Mouse (Mus musculus) cerebellum, postnatal 25 days (tissue): ENCODE measurements at regions not wholly inside any gene's neighbourhood (a gene's known extent, or its start where the extent isn't known, plus 50 kb on each side); places are given as distances from the start of the nearest gene placed in this dataset.
A peak's percentile ranks its signal among the peaks of the same experiment; 100 is the strongest.

Experiments
- DNase-seq, 2 experiments: peaks; one replicate each; pipeline ENCODE4 v3.0.0; 2021; ENCODE audit warnings: mixed read lengths in 2 of 2

GRCm38 (mm10) chr12:16261465-16261864 lies 349.3 kb downstream of the Lpin1 start:
- no peak for DNase-seq

- DNase-seq = no peak
Measured at GRCm38 (mm10) chr12:16260981-16261380, 349.8 kb downstream of the Lpin1 start.

DNA sequence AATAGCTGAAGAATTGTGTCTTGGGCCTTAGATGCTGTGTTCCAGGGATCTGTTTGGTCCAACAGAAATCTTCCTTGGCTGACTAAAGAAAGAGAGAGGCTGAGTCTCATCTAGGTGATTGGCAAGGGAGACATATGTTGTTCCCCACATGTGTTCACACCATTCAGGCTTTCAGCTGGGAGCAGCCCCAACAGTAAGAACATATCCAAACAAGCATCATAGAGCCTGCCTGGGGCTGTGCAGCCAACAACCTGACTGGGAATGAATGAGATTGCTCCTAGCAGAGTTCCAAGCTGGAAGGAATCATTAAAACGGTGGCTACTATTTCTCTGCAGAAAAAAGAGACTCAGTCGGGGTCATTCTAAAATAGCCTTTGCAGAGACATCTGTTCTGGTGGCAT lies 350.3 kb downstream of the Lpin1 start:
- DNase-seq = no peak

- DNase-seq = no peak
Measured at GRCm38 (mm10) chr12:16250621-16251020, 360.1 kb downstream of the Lpin1 start.

DNA sequence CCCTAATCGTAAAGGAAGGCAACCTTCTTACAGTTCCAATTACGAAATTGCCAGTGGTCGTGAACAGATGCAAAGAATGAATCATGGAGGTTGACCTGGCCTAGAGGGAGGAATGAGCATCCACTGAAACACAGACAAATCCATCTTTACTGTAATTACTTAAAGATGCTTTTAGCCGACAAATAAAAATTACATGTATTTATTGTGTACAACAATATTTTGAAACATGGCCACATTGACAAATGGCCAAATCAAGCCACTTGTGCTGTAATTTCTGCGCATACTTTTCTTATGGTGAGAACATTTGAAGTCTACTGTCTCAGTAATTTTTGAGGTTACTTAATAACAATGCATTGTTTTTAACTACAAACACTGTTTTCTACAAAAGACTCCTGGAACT lies 360.7 kb downstream of the Lpin1 start:
- DNase-seq = no peak

- DNase-seq = no peak
Measured at GRCm38 (mm10) chr12:16239792-16240191, 371.0 kb downstream of the Lpin1 start.

GRCm38 (mm10) chr12:16237498-16237897 lies 373.3 kb downstream of the Lpin1 start:
- DNase-seq = peak; percentile 73 to 80

- no peak for DNase-seq
Measured at GRCm38 (mm10) chr12:16233559-16233958, 377.2 kb downstream of the Lpin1 start.

DNA sequence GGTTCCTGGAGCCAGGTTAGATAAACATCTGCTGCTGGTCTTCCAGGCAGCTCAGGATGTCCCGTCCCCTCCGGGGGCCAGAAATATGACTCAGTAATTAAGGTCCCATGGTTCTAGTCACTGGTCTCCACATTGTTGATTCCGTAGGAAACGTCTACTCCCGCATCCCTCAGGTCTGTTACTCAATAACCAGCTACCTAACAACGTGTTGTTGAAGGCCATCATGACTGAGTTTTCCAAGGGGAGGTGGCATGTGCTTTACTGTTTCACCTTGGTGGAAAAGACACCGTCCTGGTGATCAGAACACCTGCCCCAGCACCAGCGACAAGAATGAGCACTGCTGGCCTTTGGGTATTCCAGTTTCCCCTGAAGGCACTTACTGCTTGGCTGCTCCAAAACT lies 377.9 kb downstream of the Lpin1 start:
- no peak for DNase-seq

- peak in 1 of 2 experiments; percentile 28 for DNase-seq
Measured at GRCm38 (mm10) chr12:16232051-16232450, 378.7 kb downstream of the Lpin1 start.

DNA sequence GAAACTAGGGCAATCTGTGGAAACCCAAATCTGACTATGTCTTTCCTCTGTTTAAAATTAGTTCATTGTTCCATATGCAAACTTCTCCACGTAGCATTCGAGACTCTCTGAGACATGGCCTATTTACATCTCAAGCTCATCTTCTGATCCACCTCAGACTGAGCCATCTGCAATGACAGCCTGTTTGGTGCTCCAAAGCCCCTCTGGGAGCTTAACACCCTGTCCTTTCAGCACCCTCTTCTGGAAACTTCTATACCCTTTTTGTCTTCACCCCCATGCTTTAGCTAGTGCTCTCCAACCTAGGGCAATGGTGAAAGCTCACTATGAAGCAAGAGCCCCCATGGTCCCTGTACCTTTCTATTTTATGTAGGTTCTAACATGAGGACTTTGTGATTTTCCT lies 379.7 kb downstream of the Lpin1 start:
- DNase-seq = no peak

- DNase-seq = no peak
Measured at GRCm38 (mm10) chr12:16225428-16225827, 385.3 kb downstream of the Lpin1 start.

DNA sequence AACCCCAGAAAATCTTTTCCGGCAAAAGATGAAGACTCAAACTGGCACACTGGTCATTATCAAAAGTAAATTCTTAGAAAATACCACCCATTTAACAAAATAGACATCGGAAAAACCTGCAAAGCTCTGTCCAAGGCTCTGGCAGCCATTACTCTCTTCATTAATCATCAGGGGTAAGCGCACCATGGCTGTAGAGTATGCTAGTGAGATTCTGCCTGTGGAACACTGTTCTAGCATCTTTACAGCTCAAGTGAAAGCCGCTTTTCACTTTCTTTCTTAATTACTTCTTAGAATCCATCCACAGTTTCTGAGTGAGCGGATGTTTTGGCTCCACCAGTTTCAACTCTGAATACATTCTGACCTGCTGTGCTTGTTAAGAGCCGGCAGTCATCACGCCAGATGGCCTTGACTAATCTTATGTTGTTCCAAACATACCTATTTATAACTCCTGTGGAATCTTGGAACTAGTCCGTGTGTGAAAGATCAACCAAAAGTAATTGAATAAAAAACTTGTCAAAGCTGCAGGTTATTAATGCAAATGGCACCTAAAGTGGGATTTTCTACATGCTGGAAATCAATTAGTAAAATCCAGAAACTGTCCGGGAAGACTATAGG lies 387.8 kb downstream of the Lpin1 start:
- peak; percentile 36 to 59 for DNase-seq

- no peak for DNase-seq
Measured at GRCm38 (mm10) chr12:16222205-16222604, 388.6 kb downstream of the Lpin1 start.

DNA sequence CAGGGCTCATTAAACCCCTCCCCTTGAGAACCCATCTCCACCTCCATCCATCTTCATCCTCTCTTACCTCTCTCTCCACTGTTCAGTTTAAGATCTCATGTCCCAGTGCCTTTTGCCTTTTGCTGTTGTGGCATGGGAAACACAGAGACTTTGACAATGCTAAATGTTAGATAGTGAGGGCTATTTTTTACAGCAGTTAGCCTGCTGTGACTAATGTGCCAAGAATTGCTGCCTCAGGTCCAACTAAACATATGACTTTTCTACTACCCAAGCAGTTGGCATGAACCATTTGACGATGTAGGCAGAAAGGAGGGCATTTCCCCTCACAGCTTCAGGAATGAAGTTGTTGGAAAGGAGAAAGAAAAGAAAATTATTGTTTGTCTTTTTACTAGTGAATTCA lies 389.6 kb downstream of the Lpin1 start:
- no peak for DNase-seq

- DNase-seq = no peak
Measured at GRCm38 (mm10) chr12:16220561-16220960, 390.2 kb downstream of the Lpin1 start.

- no peak for DNase-seq
Measured at GRCm38 (mm10) chr12:16218906-16219305, 391.9 kb downstream of the Lpin1 start.

GRCm38 (mm10) chr12:16210553-16210952 lies 393.8 kb upstream of the Trib2 start:
- DNase-seq = no peak

GRCm38 (mm10) chr12:16210111-16210510 lies 393.4 kb upstream of the Trib2 start:
- no peak for DNase-seq

DNA sequence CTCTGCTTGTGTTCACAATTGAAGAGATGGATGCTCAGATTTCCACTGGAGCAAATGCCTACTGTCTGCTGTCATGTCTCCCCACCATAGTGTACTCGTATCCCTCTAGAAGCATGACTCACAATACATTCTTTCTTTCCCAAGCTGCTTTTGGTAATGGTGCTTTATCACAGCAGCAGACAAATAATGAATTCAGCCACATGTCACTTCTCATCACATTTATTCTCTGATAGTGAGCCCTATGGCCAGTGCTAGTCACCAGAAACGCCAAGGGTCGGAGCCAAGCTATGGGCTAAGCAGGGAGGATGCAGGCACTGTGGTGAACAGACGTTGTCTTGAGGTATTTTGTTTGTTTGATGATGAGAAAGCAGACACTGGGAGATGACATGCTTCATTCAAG lies 388.2 kb upstream of the Trib2 start:
- no peak for DNase-seq

- no peak for DNase-seq
Measured at GRCm38 (mm10) chr12:16196917-16197316, 380.2 kb upstream of the Trib2 start.

DNA sequence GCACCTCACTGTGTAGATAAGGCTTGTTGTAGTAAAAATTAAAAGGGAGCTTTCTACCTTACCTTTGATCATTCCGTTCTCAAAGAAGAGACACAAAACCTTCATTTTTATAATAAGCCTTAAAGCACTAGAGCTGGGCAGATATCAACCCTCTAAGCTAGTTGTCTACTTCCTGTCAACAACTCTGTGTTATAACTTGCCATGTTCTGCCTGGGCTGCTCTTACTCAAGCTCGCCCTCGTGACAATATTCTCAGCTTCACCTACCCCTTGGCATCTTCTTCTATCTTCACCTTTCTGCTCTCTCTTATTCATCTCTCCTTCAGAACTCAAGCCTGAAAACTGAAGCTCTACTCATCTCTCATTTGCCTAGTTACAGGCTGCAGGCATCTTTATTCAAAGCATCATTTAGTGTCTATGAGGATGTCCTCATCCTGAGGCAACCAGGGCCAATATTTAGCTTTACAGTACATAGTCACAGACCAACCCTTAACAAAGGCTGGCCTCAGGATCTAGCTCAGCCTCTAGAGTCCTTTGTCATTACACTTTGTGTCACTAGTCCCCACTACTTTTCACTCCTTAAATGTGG lies 375.2 kb upstream of the Trib2 start:
- DNase-seq = no peak

GRCm38 (mm10) chr12:16190706-16191105 lies 374.0 kb upstream of the Trib2 start:
- DNase-seq = no peak

DNA sequence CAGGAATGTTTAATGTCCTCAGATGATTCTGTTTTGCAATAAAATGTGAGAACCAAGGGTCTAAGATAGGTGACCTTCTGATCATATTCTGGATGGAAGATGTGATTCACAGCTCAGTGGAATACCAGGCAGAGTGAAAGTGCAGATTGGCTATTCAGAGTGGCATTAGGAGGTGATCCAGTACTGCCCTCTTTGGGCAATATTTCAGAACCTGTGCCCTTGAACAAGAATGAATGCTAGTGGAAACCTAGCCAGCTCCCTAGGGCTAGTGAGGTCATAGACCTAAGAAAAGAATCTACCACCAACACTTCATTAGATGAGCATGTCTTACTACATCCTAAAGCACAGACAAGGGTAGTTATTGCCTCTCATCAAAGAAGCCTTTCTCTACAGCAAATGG lies 372.7 kb upstream of the Trib2 start:
- DNase-seq = no peak

DNA sequence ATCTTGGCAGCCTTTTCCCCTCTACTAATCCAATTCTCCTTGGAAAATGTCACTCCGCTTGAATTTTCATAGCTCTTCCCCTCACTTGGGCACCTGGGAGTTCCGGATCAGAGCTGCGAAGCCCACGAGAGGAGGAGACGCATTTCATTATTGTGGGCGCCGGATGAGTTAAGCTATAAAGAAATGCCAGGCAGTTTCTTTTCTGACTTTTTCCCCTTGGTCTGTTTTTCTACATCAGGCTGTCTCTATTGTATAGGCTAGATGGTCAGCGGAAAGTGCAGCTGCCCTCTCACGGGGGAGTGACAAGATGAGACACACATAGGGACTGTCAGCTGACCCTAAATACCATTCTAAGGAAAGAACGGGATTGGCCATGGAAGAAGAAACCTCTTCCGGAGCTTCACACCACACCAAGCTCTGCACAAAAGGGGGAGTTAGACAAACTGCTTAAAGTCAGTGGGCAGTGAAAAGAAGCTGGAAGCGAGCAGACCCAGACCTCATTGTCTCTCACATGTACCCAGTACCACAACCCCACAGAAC lies 369.3 kb upstream of the Trib2 start:
- DNase-seq = no peak
